Mouse (Mus musculus): ENCODE results near the gene Dbr1. TPM values are rescaled to one million over a fixed set of nuclear protein-coding genes. Genes with fewer than 3 reads are reported as not detected.

Dbr1 gene
- total and polyA plus RNA-seq, 2 experiments from 2014 or later: 31.0 to 31.7 TPM

DNA sequence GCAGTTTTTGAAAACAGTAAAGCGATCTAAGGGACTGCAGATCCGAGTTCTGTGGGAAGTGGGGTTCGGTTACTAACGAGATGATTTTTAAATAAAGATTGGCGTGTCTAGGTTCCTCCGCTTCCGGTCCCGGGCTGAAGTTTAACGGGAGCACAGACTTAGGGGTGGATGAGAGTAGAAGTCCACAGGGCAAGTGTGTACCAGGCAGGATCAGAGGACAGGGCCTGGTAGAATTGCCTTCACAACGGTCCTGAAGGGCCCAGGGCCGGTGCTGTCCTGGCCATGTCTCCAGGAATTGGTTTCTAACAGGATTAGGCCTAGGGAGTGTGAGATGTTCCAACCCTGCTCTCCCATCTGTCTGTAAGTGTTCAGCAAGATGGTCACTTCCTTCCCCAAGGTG is 54.5 kb downstream of the Dbr1 start:
- no peaks in the 10 kb centered on the region for H3K27me3 ChIP-seq (ENCODE audit: insufficient read depth, low read length)
- no peak for DNase-seq
- peak overlapping the region; percentile 76 for H3K4me2 ChIP-seq (ENCODE audit: low read depth)
- ATAC-seq: peak; percentile 9
- H3K4me3 ChIP-seq (ENCODE audit: low read depth, low read length): peak overlapping the region; percentile 62
- TF ChIP-seq CTCF (IDR thresholded peaks at IDR 0.05; ENCODE audit: low read depth): no peak
- H3K9me3 ChIP-seq (ENCODE audit: low read length): no peaks in the 10 kb centered on the region
- H3K27ac ChIP-seq (ENCODE audit: low read depth, low read length): peak overlapping the region; percentile 89
- H3K9ac ChIP-seq: peak overlapping the region; percentile 76
- WGBS: under 1% methylated on average over 11 of the region's 11 CpGs
- H3K36me3 ChIP-seq (ENCODE audit: insufficient read depth): no peaks in the 10 kb centered on the region; the same call in 1 of the 2 replicates
- no peaks in the 10 kb centered on the region for H3K4me1 ChIP-seq (ENCODE audit: insufficient read depth)

DNA sequence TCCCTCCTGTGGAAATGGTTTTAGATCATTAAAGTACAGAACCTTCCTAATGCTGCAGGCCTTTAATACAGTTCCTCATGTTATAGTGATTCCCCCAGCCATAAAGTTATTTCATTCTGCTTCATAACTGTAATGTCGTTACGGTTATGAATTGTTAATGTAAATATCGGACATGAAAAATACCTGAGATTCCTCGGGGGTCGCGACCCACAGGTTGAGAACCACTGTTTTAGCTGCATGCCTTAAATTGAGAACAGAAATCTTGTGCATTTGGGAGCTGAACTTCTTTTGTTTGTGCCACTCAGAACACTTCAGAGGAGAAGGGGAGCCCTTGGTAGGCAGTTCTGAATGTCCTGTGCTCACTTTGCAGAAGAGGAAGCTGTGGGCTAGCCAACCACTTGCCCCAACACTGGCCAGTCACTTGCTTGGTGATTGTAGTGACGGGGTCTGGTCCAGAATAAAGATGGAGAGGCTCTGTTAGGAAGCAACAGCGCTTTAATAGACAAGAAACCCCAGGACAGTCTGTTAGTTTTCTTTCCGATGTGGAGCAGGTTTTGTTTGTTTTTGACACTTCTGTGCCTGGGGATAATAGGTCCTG is 55.0 kb downstream of the Dbr1 start:
- WGBS: 52% methylated on average over 9 of the region's 9 CpGs
- H3K27ac ChIP-seq (ENCODE audit: low read depth, low read length): peak overlapping the region; percentile 89; the same call in 1 of the 2 replicates

DNA sequence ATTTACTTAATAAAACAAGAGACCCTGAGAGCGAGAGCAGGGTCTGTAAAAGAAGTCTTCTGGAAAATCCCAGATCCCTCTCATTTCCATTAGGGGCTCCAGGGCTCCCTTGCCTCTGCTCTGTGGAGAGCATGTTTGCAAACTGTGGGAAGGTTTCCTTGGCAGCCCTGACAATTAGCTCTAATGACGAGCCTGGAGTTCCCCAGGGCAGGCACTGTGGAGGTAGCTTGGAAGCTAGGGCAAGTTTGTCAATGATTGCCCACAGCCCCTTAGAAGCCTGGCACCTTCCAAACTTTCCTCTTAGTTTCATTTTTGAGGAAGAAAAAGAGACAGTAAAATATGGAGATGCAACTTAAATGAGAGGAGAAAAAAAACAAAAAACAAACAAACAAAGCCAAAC is 56.2 kb downstream of the Dbr1 start:
- no peaks in the 10 kb centered on the region for H3K9me3 ChIP-seq (ENCODE audit: low read length)
- DNase-seq (peak; percentile 30), ATAC-seq (no peak)
- H3K27ac ChIP-seq (ENCODE audit: low read depth, low read length): peak overlapping the region; percentile 29; the same call in 1 of the 2 replicates
- no peak overlapping the region for H3K4me3 ChIP-seq (ENCODE audit: low read depth, low read length)
- H3K27me3 ChIP-seq (ENCODE audit: insufficient read depth, low read length): no peaks in the 10 kb centered on the region
- no peaks in the 10 kb centered on the region for H3K4me1 ChIP-seq (ENCODE audit: insufficient read depth)
- no peak overlapping the region for H3K9ac ChIP-seq
- peak overlapping the region; percentile 26; the same call in 1 of the 2 replicates for H3K4me2 ChIP-seq (ENCODE audit: low read depth)
- WGBS: 12% methylated on average over 2 of the region's 2 CpGs
- H3K36me3 ChIP-seq (ENCODE audit: insufficient read depth): peaks cover 4% of the 10 kb centered on the region; the same call in 1 of the 2 replicates
- TF ChIP-seq CTCF (IDR thresholded peaks at IDR 0.05; ENCODE audit: low read depth): no peak

More for the DNA sequence above, 55.0 kb downstream of the Dbr1 start:
- no peaks in the 10 kb centered on the region for H3K27me3 ChIP-seq (ENCODE audit: insufficient read depth, low read length)
- H3K4me3 ChIP-seq (ENCODE audit: low read depth, low read length): peak overlapping the region; percentile 62
- no peaks in the 10 kb centered on the region for H3K9me3 ChIP-seq (ENCODE audit: low read length)
- H3K9ac ChIP-seq: peak overlapping the region; percentile 76
- H3K4me1 ChIP-seq (ENCODE audit: insufficient read depth): no peaks in the 10 kb centered on the region
- peak overlapping the region; percentile 76 for H3K4me2 ChIP-seq (ENCODE audit: low read depth)
- no peak for DNase-seq
- no peak for TF ChIP-seq CTCF (IDR thresholded peaks at IDR 0.05; ENCODE audit: low read depth)
- peaks cover 4% of the 10 kb centered on the region; the same call in 1 of the 2 replicates for H3K36me3 ChIP-seq (ENCODE audit: insufficient read depth)
- no peak for ATAC-seq

- TF ChIP-seq CTCF (IDR thresholded peaks at IDR 0.05; ENCODE audit: low read depth): peak; percentile 19; the same call in 1 of the 2 replicates
Measured at GRCm38 (mm10) chr9:99632264-99632663, 56.7 kb downstream of the Dbr1 start.

More at GRCm38 (mm10) chr9:99632264-99632663, 56.7 kb downstream of the Dbr1 start:
- Histone ChIP-seq H3K4me2 (ENCODE audit: low read depth) (peak overlapping the region; percentile 26; the same call in 1 of the 2 replicates), H3K9me3 (ENCODE audit: low read length) (no peaks in the 10 kb centered on the region), H3K27me3 (ENCODE audit: insufficient read depth, low read length) (no peaks in the 10 kb centered on the region), H3K36me3 (ENCODE audit: insufficient read depth) (peaks cover 9% of the 10 kb centered on the region), H3K4me1 (ENCODE audit: insufficient read depth) (no peaks in the 10 kb centered on the region), H3K4me3 (ENCODE audit: low read depth, low read length) (0 out of 2 replicates have a peak overlapping the region, but pooled peaks have one; percentile 5), H3K27ac (ENCODE audit: low read depth, low read length) (no peak overlapping the region), H3K9ac (no peak overlapping the region)
- WGBS: 47% methylated on average over 8 of the region's 8 CpGs
- DNase-seq (no peak), ATAC-seq (no peak)

Other genes starting within 250 kb of the Dbr1 start
- gene Esyt3, start 217.2 kb upstream of the Dbr1 start, total RNA-seq (2014; rRNA removed): 2.6 and 4.3 TPM in 2 replicates
- 1.2 and 1.3 TPM in 2 replicates for gene Esyt3, start 217.2 kb upstream of the Dbr1 start, polyA plus RNA-seq (2015; fragmentation: Nextera tagmentation; extraction: Ambion mirVana)
- 73.9 and 79.5 TPM in 2 replicates for gene Mras, start 138.4 kb upstream of the Dbr1 start, total RNA-seq (2014; rRNA removed)
- gene Mras, start 138.4 kb upstream of the Dbr1 start, polyA plus RNA-seq (2015; fragmentation: Nextera tagmentation; extraction: Ambion mirVana): 56.2 and 68.1 TPM in 2 replicates
- 1.00 and 1.0 TPM in 2 replicates for gene Nme9, start 124.3 kb upstream of the Dbr1 start, total RNA-seq (2014; rRNA removed)
- gene Nme9, start 124.3 kb upstream of the Dbr1 start, polyA plus RNA-seq (2015; fragmentation: Nextera tagmentation; extraction: Ambion mirVana): 1.4 and 1.5 TPM in 2 replicates
- gene Armc8, start 6.9 kb upstream of the Dbr1 start, total RNA-seq (2014; rRNA removed): 86.5 and 96.3 TPM in 2 replicates
- gene Armc8, start 6.9 kb upstream of the Dbr1 start, polyA plus RNA-seq (2015; fragmentation: Nextera tagmentation; extraction: Ambion mirVana): 61.0 and 70.6 TPM in 2 replicates
- gene A4gnt, start 36.7 kb downstream of the Dbr1 start, total RNA-seq (2014; rRNA removed): 0.57 TPM in 1 of 2 replicates, not detected in the other
- gene A4gnt, start 36.7 kb downstream of the Dbr1 start, polyA plus RNA-seq (2015; fragmentation: Nextera tagmentation; extraction: Ambion mirVana): not detected in 2 replicates
- 19.9 and 21.7 TPM in 2 replicates for gene Dzip1l, start 53.7 kb downstream of the Dbr1 start, total RNA-seq (2014; rRNA removed)
- gene Dzip1l, start 53.7 kb downstream of the Dbr1 start, polyA plus RNA-seq (2015; fragmentation: Nextera tagmentation; extraction: Ambion mirVana): 5.8 and 8.9 TPM in 2 replicates
- gene Cldn18, start 141.5 kb downstream of the Dbr1 start, total RNA-seq (2014; rRNA removed): not detected in 2 replicates
- gene Cldn18, start 141.5 kb downstream of the Dbr1 start, polyA plus RNA-seq (2015; fragmentation: Nextera tagmentation; extraction: Ambion mirVana): not detected in 2 replicates